Mouse (Mus musculus) heart, adult 2 months (tissue): ENCODE results near the gene Gtf3c6. TPM values are rescaled to one million over a fixed set of nuclear protein-coding genes. Genes with fewer than 3 reads are reported as not detected.
"Not testable (repeated sequence)": the region's sequence is repeated elsewhere in the genome, so short reads cannot be mapped to it uniquely, and the experiment has no call there.

Experiments used
- DNase-seq, 2 experiments: peaks; one replicate each; pipeline ENCODE4 v3.0.0; 2021
- H3K27ac ChIP-seq: fragments of 200-600 bp; 2 replicates; pipeline ENCODE4 v1.8.1; 2022
- H3K27me3 ChIP-seq: fragments of 200-500 bp; 2 replicates; pipeline ENCODE4 v1.6.1; 2012; ENCODE audit warnings: mild to moderate bottlenecking, low read length, inconsistent platforms, mixed read lengths; ENCODE audit not compliant: control insufficient read depth, insufficient read depth
- H3K36me3 ChIP-seq: fragments of 200-500 bp; 2 replicates; pipeline ENCODE4 v1.6.1; 2012; ENCODE audit warnings: low read length, inconsistent platforms; ENCODE audit not compliant: control insufficient read depth, insufficient read depth
- H3K4me1 ChIP-seq: fragments of 200-500 bp; 2 replicates; pipeline ENCODE4 v1.6.1; 2011; ENCODE audit warnings: low read length; ENCODE audit not compliant: control insufficient read depth, insufficient read depth
- H3K4me3 ChIP-seq: fragments of 200-600 bp; 2 replicates; pipeline ENCODE4 v1.8.1; 2022
- H3K79me2 ChIP-seq: fragments of 200-500 bp; replicated peaks from 2 replicates; pipeline ENCODE4 v1.6.1; 2012; ENCODE audit warnings: mild to moderate bottlenecking, inconsistent platforms, low read length, moderate library complexity, mixed read lengths; ENCODE audit not compliant: control insufficient read depth, insufficient read depth
- H3K9ac ChIP-seq: fragments of 200-500 bp; 2 replicates; pipeline ENCODE4 v1.6.1; 2012; ENCODE audit warnings: low read depth, mild to moderate bottlenecking, control low read depth, inconsistent platforms, low read length, mixed read lengths
- CTCF ChIP-seq: fragments of 200-600 bp; IDR thresholded peaks from 2 replicates; pipeline ENCODE4 v1.8.1; 2022; ENCODE audit warnings: antibody characterized with exemption, mild to moderate bottlenecking, moderate library complexity
- EP300 ChIP-seq: fragments of 200-500 bp; IDR thresholded peaks from 2 replicates; pipeline ENCODE4 v1.6.1; 2011; ENCODE audit warnings: low read depth, low read length, control low read depth; ENCODE audit not compliant: insufficient read depth
- POLR2A ChIP-seq: fragments of 200-500 bp; IDR thresholded peaks from 2 replicates; pipeline ENCODE4 v1.6.1; 2011; ENCODE audit warnings: mild to moderate bottlenecking, low read depth, low read length, control low read depth; ENCODE audit not compliant: insufficient read depth
- WGBS: fragments of 180-500 bp; shearing (Covaris S2); methylation state at CpG from one replicate; pipeline ENCODE4 v1.1.7; 2018; 5-methylcytosine and 5-hydroxymethylcytosine counted together
- intact Hi-C: fragments of 180-260 bp; cut with DNase I; formaldehyde crosslinking; loops from one replicate; pipeline ENCODE4 v1.15.1; 2025
- long read RNA-seq: library from polyadenylated mRNA; stranded (forward); transcript quantifications from one replicate; pipeline ENCODE4 v2.0.0, GENCODE M21; 2021
- polyA plus RNA-seq: library from polyadenylated mRNA; depleted of rRNA; stranded (reverse); fragments of >200 nt; gene quantifications from 2 replicates; pipeline ENCODE4 v1.2.3, GENCODE M21; 2012; rRNA removed
- total RNA-seq, 2 experiments: library from RNA; stranded (reverse); gene quantifications; 2 replicates each; pipeline ENCODE4 v1.2.3; 2021

Gtf3c6 gene
- total RNA-seq (10 to 100 TPM; 21.0 to 23.9 TPM), polyA plus RNA-seq (10.5 and 17.4 TPM in 2 replicates)
- long read RNA-seq, transcript Gtf3c6-206 (6 exons, 2,526 nt), result major isoform, 16 of 26 reads
- long read RNA-seq, partial matches to known transcripts, result 2 of 26 reads
- long read RNA-seq, other reads (novel, unspliced or antisense), result 4 of 26 reads

GRCm38 (mm10) chr10:40257414-40258255 lies at the start of gene Gtf3c6:
TSS of gene Gtf3c6 (minus strand) at chr10:40258108.
- Histone ChIP-seq H3K36me3 (no peaks in the 10 kb centered on the region), H3K27ac (peak within 1 kb of the TSS; percentile 91), H3K4me1 (peaks cover 4% of the 10 kb centered on the region), H3K9ac (peak within 1 kb of the TSS; percentile 94), H3K27me3 (no peaks in the 10 kb centered on the region), H3K4me3 (peak within 1 kb of the TSS; percentile 75), H3K79me2 (no peaks in the 10 kb centered on the region)
- under 1% methylated on average over 43 of the region's 43 CpGs for WGBS
- intact Hi-C loops, result loop anchor here (1.0 to 10.0 kb wide), 4 partner anchors 10 to 617 kb away; partner anchors contain the start of gene Rpf2
- peak; percentile 93 to 97 for DNase-seq
- no peak for TF ChIP-seq CTCF
- TF ChIP-seq POLR2A, result peak; percentile 44
- TF ChIP-seq EP300, result 0 out of 2 replicates have a peak, but pooled peaks have one; percentile 26

DNA sequence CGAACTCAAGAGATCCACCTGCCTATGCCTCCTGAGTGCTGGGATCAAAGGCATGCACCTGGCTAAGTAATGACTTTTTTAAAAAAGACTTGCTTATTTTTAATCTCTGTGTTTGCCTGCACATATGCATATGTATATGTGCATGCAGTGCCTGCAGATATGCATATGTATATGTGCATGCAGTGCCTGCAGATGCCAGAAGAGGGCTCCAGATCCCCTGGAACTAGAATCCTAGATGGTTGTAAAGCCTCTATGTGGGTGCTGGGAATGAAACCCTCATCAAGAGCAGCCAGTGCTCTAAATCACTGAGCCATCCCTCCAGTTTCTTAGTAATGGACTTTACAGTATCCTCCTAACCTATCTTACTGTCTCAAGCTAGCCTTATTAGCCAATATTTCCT lies 48.1 kb upstream of the Gtf3c6 start:
- Histone ChIP-seq H3K4me1 (no peaks in the 10 kb centered on the region), H3K9ac (no peak overlapping the region), H3K79me2 (peaks cover 2% of the 10 kb centered on the region; the same call in 1 of the 2 replicates), H3K4me3 (no peak overlapping the region), H3K27ac (no peak overlapping the region), H3K27me3 (no peaks in the 10 kb centered on the region), H3K36me3 (no peaks in the 10 kb centered on the region)
- intact Hi-C loops, result no loop called here
- no peak for DNase-seq
- TF ChIP-seq EP300, result no peak
- TF ChIP-seq POLR2A, result no peak
- peak; percentile 44 for TF ChIP-seq CTCF
- WGBS, result 88% methylated on average over 1 of the region's 1 CpGs

GRCm38 (mm10) chr10:40302140-40302985 lies 44.5 kb upstream of the Gtf3c6 start, which contains the start of gene Amd1:
TSS of gene Amd1 (minus strand) at chr10:40302186.
- no peaks in the 10 kb centered on the region for H3K27me3 ChIP-seq
- peaks cover 18% of the 10 kb centered on the region for H3K36me3 ChIP-seq
- H3K27ac ChIP-seq, result peak within 1 kb of the TSS; percentile 96
- no peaks in the 10 kb centered on the region; the same call in none of the 2 replicates for H3K4me1 ChIP-seq
- intact Hi-C loops, result loop anchor here (1.0 kb wide), 1 partner anchor 46 kb away; no protein-coding TSS in a partner anchor
- peak within 1 kb of the TSS; percentile 94 for H3K4me3 ChIP-seq
- WGBS, result under 1% methylated on average over 55 of the region's 55 CpGs
- H3K79me2 ChIP-seq, result peaks cover 6% of the 10 kb centered on the region
- peak within 1 kb of the TSS; percentile 99 for H3K9ac ChIP-seq
- DNase-seq, result peak; percentile 100
- TF ChIP-seq CTCF (no peak), POLR2A (peak; percentile 90), EP300 (no peak)

GRCm38 (mm10) chr10:40301181-40302075 lies 43.5 kb upstream of the Gtf3c6 start:
- H3K4me1 ChIP-seq, H3K27me3 ChIP-seq, H3K79me2 ChIP-seq: not testable (repeated sequence)
- WGBS, result under 1% methylated on average over 75 of the region's 91 CpGs
- peaks cover 20% of the 10 kb centered on the region for H3K36me3 ChIP-seq
- peak overlapping the region; percentile 94 for H3K4me3 ChIP-seq
- H3K27ac ChIP-seq, result peak overlapping the region; percentile 75
- intact Hi-C loops, result loop anchor here (1.0 to 2.0 kb wide), 2 partner anchors 43 to 47 kb away; partner anchors contain the start of gene Gtf3c6
- DNase-seq, result peak; percentile 69 to 74
- H3K9ac ChIP-seq, result peak overlapping the region; percentile 99

- TF ChIP-seq CTCF (no peak), EP300 (no peak), POLR2A (peak; percentile 73)
- peaks cover 3% of the 10 kb centered on the region for H3K4me1 ChIP-seq
- peak; percentile 84 to 88 for DNase-seq
- H3K9ac ChIP-seq, result peak overlapping the region; percentile 99
- peaks cover 8% of the 10 kb centered on the region for H3K79me2 ChIP-seq
- WGBS, result under 1% methylated on average over 36 of the region's 36 CpGs
- H3K27ac ChIP-seq, result peak overlapping the region; percentile 75
- intact Hi-C loops, result loop anchor here (2.0 kb wide), 1 partner anchor 42 kb away; the partner anchor contains the start of gene Gtf3c6
- peak overlapping the region; percentile 84 for H3K4me3 ChIP-seq
- peaks cover 21% of the 10 kb centered on the region for H3K36me3 ChIP-seq
- no peaks in the 10 kb centered on the region for H3K27me3 ChIP-seq
These were observed 42.8 kb upstream of the Gtf3c6 start for GRCm38 (mm10) chr10:40300648-40301171.
